Mouse (Mus musculus) hindlimb bud, embryonic 11.5 days (tissue): Measurements from ENCODE around the gene Rgs12.

Source experiments
- DNase-seq: peaks from one replicate; pipeline ENCODE4 v3.0.0-alpha.2; 2012; ENCODE audit warnings: low read depth, low spot score; ENCODE audit errors: extremely low spot score

Gene Rgs12

DNA sequence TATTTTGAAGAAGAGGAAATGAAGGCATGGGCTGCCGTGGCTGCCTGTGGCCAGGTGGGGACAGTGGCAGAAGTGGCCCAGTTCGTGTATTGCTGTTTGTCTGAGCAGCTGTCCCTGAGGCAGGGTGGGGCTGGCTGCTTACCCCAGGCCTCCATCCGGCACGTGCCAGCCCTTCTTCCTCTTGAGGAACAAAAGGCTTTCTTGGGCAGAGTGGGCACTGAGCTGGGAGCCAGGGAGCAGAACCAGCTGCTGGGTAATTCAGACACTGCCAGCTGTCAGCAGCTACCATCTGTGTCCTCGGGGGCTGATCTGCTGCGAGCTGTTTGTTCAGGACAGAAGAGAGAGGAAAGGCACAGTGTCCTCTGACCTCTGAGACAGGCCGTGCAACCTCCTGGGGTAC lies 121.7 kb downstream of the Rgs12 start:
- no peak for DNase-seq

GRCm38 (mm10) chr5:35071855-35072254 lies 122.6 kb downstream of the Rgs12 start:
- no peak for DNase-seq

DNA sequence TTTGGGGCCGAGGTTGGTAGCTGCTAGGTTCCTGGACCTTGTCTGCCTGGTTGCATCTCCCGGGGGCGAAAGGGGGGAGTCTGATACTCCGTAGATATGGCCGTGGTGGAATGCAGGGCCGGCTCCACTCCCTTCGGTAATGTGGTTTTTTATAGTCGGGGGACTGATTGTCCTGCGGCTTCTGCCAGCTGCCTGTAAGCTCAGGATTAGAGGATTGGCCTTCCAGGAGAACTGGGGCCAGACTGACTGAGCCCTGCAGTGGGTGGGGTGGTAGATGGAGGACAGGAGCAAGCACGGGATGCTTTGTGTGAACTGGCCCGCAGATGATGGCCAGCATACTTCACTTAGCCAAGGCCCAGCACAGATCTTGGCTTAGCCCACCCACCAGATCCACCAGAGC lies 124.0 kb downstream of the Rgs12 start:
- no peak for DNase-seq

GRCm38 (mm10) chr5:35073992-35074391 lies 124.7 kb downstream of the Rgs12 start:
- no peak for DNase-seq

GRCm38 (mm10) chr5:35076369-35076768 lies 127.1 kb downstream of the Rgs12 start:
- DNase-seq, result no peak

- DNase-seq, result no peak
These were observed 129.9 kb downstream of the Rgs12 start for GRCm38 (mm10) chr5:35079101-35079500.

GRCm38 (mm10) chr5:35084913-35085312 lies 135.7 kb downstream of the Rgs12 start:
- DNase-seq, result no peak

GRCm38 (mm10) chr5:35088785-35089613 lies 139.8 kb downstream of the Rgs12 start:
- DNase-seq, result peak; percentile 39
